Mouse (Mus musculus) lung, postnatal 4 days (tissue): Measurements from ENCODE around the gene Usp3.
A peak's percentile ranks its signal among the peaks of the same experiment; 100 is the strongest.

Experiments used
- DNase-seq, 2 experiments: peaks; one replicate each; pipeline ENCODE4 v3.0.0; 2021

The Usp3 gene

GRCm38 (mm10) chr9:66506011-66506410 lies 86.9 kb downstream of the Usp3 start:
- no peak for DNase-seq

GRCm38 (mm10) chr9:66505141-66505917 lies 87.6 kb downstream of the Usp3 start:
- no peak for DNase-seq

GRCm38 (mm10) chr9:66504518-66504917 lies 88.4 kb downstream of the Usp3 start:
- DNase-seq = no peak

GRCm38 (mm10) chr9:66503879-66504411 lies 89.0 kb downstream of the Usp3 start:
- no peak for DNase-seq

- DNase-seq = no peak
Measured at GRCm38 (mm10) chr9:66501248-66501647, 91.7 kb downstream of the Usp3 start.

GRCm38 (mm10) chr9:66493992-66494391 lies 99.0 kb downstream of the Usp3 start:
- DNase-seq = no peak

GRCm38 (mm10) chr9:66492361-66492760 lies 100.6 kb downstream of the Usp3 start:
- DNase-seq = no peak

GRCm38 (mm10) chr9:66488786-66489185 lies 104.2 kb downstream of the Usp3 start:
- no peak for DNase-seq

- DNase-seq = no peak
Measured at GRCm38 (mm10) chr9:66483429-66483828, 109.5 kb downstream of the Usp3 start.

- DNase-seq = no peak
Measured at GRCm38 (mm10) chr9:66477785-66478184, 115.2 kb downstream of the Usp3 start.

GRCm38 (mm10) chr9:66465087-66465486 lies 127.9 kb downstream of the Usp3 start:
- DNase-seq = peak in 1 of 2 experiments; percentile 48
